Mouse (Mus musculus) olfactory bulb, adult 2 months (tissue): ENCODE measurements around the gene Tnks1bp1. TPM values are rescaled to one million over a fixed set of nuclear protein-coding genes. Genes with fewer than 3 reads are reported as not detected.
A peak's percentile ranks its signal among the peaks of the same experiment; 100 is the strongest.

ENCODE experiments used
- H3K27ac ChIP-seq: fragments of 200-500 bp; 2 replicates; pipeline ENCODE4 v1.5.1; 2012; ENCODE audit warnings: low read depth, low read length; ENCODE audit not compliant: insufficient read depth
- H3K4me1 ChIP-seq: fragments of 200-500 bp; 2 replicates; pipeline ENCODE4 v1.6.1; 2012; ENCODE audit warnings: low read length; ENCODE audit not compliant: control insufficient read depth, insufficient read depth
- H3K4me3 ChIP-seq: fragments of 200-500 bp; 2 replicates; pipeline ENCODE4 v1.5.1; 2012; ENCODE audit warnings: mild to moderate bottlenecking, low read depth, low read length, moderate library complexity; ENCODE audit not compliant: insufficient read depth
- CTCF ChIP-seq: fragments of 200-500 bp; IDR thresholded peaks from 2 replicates; pipeline ENCODE4 v1.5.1; 2012; ENCODE audit warnings: low read depth, mild to moderate bottlenecking, low read length, moderate library complexity; ENCODE audit not compliant: insufficient read depth
- POLR2A ChIP-seq: fragments of 200-500 bp; IDR thresholded peaks from 2 replicates; pipeline ENCODE4 v1.6.1; 2012; ENCODE audit warnings: mild to moderate bottlenecking, low read depth, low read length, moderate library complexity; ENCODE audit not compliant: insufficient read depth
- WGBS: fragments of 180-500 bp; shearing (Covaris S2); methylation state at CpG from one replicate; pipeline ENCODE4 v1.1.7; 2018; 5-methylcytosine and 5-hydroxymethylcytosine counted together
- polyA plus RNA-seq: library from polyadenylated mRNA; stranded (reverse); fragments of >200 nt; gene quantifications from 2 replicates; pipeline ENCODE4 v1.2.4, GENCODE M21; 2012; ENCODE audit warnings: low replicate concordance; ENCODE audit not compliant: missing spikeins, insufficient read depth, insufficient read length

The Tnks1bp1 gene
- not detected in 2 replicates for polyA plus RNA-seq

- 1% methylated on average over 42 of the region's 42 CpGs for WGBS
- no peak for TF ChIP-seq CTCF
- TF ChIP-seq POLR2A: no peak
- peak within 1 kb of the TSS; percentile 32 for H3K27ac ChIP-seq
- peak within 1 kb of the TSS; percentile 64 for H3K4me3 ChIP-seq
- H3K4me1 ChIP-seq: peaks cover 28% of the 10 kb centered on the region
Measured at GRCm38 (mm10) chr2:85047596-85048167, at the start of gene Tnks1bp1. Gene Tnks1bp1, plus strand, starts transcription at chr2:85048022.

- TF ChIP-seq POLR2A: no peak
- no peak for TF ChIP-seq CTCF
- 84% methylated on average over 3 of the region's 3 CpGs for WGBS
Measured at GRCm38 (mm10) chr2:84999486-85000181, 48.2 kb upstream of the Tnks1bp1 start.

GRCm38 (mm10) chr2:85001497-85001896, 46.3 kb upstream of the Tnks1bp1 start:
- 62% methylated on average over 13 of the region's 13 CpGs for WGBS
- Histone ChIP-seq H3K27ac (no peak overlapping the region), H3K4me3 (no peak overlapping the region), H3K4me1 (no peaks in the 10 kb centered on the region)
- TF ChIP-seq POLR2A (no peak), CTCF (no peak)

More at GRCm38 (mm10) chr2:84999486-85000181, 48.2 kb upstream of the Tnks1bp1 start:
- Histone ChIP-seq H3K4me3 (no peak overlapping the region), H3K4me1 (no peaks in the 10 kb centered on the region), H3K27ac (no peak overlapping the region)

- WGBS: 90% methylated on average over 8 of the region's 8 CpGs
- H3K4me1 ChIP-seq: no peaks in the 10 kb centered on the region
- no peak for TF ChIP-seq CTCF
- TF ChIP-seq POLR2A: no peak
- no peak overlapping the region for H3K27ac ChIP-seq
- no peak overlapping the region for H3K4me3 ChIP-seq
Measured at GRCm38 (mm10) chr2:85002575-85002974, 45.2 kb upstream of the Tnks1bp1 start.

- Histone ChIP-seq H3K4me3 (no peak overlapping the region), H3K4me1 (no peaks in the 10 kb centered on the region), H3K27ac (no peak overlapping the region)
- WGBS: 76% methylated on average over 4 of the region's 4 CpGs
- no peak for TF ChIP-seq POLR2A
- no peak for TF ChIP-seq CTCF
Measured at GRCm38 (mm10) chr2:85004341-85004740, 43.5 kb upstream of the Tnks1bp1 start.

- H3K27ac ChIP-seq: no peak overlapping the region
- 82% methylated on average over 7 of the region's 7 CpGs for WGBS
- no peak overlapping the region for H3K4me3 ChIP-seq
- no peak for TF ChIP-seq CTCF
- TF ChIP-seq POLR2A: no peak
- no peaks in the 10 kb centered on the region for H3K4me1 ChIP-seq
Measured at GRCm38 (mm10) chr2:85006600-85006999, 41.2 kb upstream of the Tnks1bp1 start.

- TF ChIP-seq POLR2A (no peak), CTCF (no peak)
- WGBS: 23% methylated on average over 4 of the region's 4 CpGs
Measured at GRCm38 (mm10) chr2:85007729-85008128, 40.1 kb upstream of the Tnks1bp1 start.

GRCm38 (mm10) chr2:85009212-85009611, 38.6 kb upstream of the Tnks1bp1 start:
- no peak for TF ChIP-seq POLR2A
- no peak for TF ChIP-seq CTCF
- Histone ChIP-seq H3K27ac (no peak overlapping the region), H3K4me1 (no peaks in the 10 kb centered on the region), H3K4me3 (no peak overlapping the region)
- WGBS: 97% methylated on average over 2 of the region's 2 CpGs

More at GRCm38 (mm10) chr2:85007729-85008128, 40.1 kb upstream of the Tnks1bp1 start:
- Histone ChIP-seq H3K4me3 (no peak overlapping the region), H3K4me1 (no peaks in the 10 kb centered on the region), H3K27ac (no peak overlapping the region)

- H3K4me3 ChIP-seq: no peak overlapping the region
- H3K27ac ChIP-seq: no peak overlapping the region
- no peak for TF ChIP-seq CTCF
- no peak for TF ChIP-seq POLR2A
- 54% methylated on average over 9 of the region's 9 CpGs for WGBS
- H3K4me1 ChIP-seq: no peaks in the 10 kb centered on the region
Measured at GRCm38 (mm10) chr2:85011906-85012604, 35.8 kb upstream of the Tnks1bp1 start.

- 87% methylated on average over 14 of the region's 14 CpGs for WGBS
- Histone ChIP-seq H3K4me1 (no peaks in the 10 kb centered on the region), H3K27ac (no peak overlapping the region), H3K4me3 (no peak overlapping the region)
- no peak for TF ChIP-seq CTCF
- TF ChIP-seq POLR2A: no peak
Measured at GRCm38 (mm10) chr2:85012679-85013078, 35.1 kb upstream of the Tnks1bp1 start.
